Mouse (Mus musculus) skeletal muscle tissue, adult 2 months (tissue): ENCODE data around the gene Cacna1c.

ENCODE experiments used
- DNase-seq: peaks from one replicate; pipeline ENCODE4 v3.0.0-alpha.2; 2012; ENCODE audit warnings: low read depth, low spot score

Cacna1c gene

DNA sequence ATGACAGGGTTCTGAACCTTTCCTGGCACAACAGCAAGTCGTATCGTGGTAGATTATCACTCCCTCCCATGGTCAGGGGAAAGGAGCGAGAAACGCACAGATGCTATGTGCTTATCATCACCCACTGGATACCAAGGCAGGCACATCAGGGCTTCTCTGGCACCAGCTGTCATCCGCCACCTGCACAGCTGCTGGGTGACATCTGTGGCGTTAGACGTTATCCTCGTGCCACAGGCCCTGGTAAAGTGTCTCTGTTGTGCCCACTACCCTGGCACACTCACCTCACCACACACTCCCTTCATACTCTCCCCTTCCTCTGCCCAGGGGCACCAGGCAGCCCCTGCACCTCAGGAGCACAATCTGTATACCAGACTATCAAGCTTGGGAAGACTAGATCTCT is 137.8 kb downstream of the Cacna1c start:
- DNase-seq: no peak

DNA sequence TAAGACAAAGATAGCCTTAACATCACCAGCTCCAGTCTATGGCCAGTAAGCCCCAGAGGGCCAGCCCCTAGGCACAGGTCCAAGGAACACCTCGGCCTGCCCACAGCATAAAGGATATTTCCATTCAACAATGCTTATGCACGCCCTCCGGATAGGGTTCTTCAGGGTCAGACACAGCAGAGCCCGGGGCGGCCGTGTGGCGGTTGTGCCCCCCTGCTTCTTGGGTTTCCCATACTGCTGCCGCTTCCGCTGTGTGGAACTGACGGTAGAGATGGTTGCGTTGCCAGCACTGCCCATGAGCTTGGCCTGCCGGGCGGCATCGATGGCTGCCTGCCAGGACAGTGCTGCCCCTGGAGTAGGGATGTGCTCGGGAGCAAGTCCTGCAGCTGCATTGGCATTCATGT is 139.1 kb downstream of the Cacna1c start:
- no peak for DNase-seq

- no peak for DNase-seq
Measured at GRCm38 (mm10) chr6:119052801-119053200, 143.4 kb downstream of the Cacna1c start.

DNA sequence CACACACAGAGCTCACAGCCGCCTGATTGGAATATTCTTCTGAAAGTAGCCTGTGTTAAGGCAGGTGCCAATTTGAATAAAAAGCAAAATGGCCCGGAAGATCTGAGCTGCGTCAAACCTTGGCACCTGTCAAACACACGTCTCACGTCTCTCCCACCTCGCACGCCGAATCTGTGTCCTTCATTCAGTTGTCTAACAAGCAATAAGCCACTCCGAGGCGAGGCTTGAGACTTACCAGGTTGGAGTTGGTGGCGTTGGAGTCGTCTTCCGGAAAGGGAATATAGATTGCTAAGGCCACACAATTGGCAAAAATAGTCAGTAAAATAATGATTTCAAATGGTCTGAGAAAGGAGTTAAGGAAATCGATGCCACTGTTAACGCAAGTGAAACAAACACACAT is 143.9 kb downstream of the Cacna1c start:
- no peak for DNase-seq

DNA sequence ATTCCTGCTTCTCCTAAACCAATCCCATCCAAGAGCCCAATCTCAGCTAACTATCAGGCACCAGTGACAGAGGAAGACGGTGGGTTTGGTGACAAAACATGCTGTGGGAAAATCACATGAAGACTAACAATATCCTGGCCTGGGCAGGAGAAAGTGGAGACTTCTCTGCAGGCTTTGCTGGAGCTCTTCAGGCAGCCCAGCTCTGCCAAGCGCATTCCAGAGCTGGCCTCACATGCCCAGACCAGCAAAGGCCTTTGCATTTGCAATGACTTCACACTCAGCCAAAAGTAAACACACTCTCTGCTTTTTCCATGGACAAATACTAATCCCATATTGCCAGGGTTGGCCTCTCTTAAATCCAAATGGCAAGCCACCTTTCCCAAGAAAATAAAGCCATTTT is 144.5 kb downstream of the Cacna1c start:
- no peak for DNase-seq

DNA sequence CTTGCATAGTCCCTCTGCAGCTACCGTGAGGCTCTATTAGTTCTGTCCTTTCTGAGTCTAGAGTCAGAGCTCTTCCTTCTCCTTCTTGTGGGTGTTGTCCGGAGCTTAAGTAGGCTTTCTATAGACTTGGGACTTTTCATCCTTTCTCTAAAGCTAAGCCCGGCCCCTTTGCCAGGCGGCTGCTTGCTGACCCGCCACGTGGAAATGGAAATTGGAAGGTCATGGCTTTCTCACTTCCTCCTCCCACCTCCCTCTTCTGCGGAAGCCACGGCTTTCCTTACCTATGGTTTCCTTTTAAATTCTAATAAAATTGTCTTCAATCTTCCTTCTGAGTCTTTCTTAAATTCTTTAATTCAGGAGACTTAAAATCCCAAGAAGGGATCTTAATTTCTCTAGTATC is 148.9 kb downstream of the Cacna1c start:
- DNase-seq: no peak

- no peak for DNase-seq
Measured at GRCm38 (mm10) chr6:119045498-119045897, 150.7 kb downstream of the Cacna1c start.

DNA sequence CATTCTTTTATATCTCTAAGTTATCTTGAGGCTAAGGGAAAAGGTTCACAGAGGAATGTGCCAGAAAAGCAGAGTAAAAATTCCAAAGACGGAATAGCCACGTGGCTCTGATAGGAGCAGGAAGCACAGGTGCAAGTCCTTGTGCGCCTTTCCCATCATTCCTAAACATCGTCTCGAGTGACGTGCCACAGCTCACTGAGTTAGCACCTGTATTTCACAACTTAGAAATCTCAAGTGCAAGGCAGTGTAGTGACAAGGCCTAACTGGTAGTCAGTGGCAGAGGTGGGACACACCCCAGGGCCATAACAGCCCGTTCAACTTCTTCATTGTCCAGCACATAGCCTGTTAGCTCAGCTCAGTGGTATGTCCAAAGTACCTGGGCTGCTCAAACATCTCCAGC is 152.1 kb downstream of the Cacna1c start:
- DNase-seq: no peak

DNA sequence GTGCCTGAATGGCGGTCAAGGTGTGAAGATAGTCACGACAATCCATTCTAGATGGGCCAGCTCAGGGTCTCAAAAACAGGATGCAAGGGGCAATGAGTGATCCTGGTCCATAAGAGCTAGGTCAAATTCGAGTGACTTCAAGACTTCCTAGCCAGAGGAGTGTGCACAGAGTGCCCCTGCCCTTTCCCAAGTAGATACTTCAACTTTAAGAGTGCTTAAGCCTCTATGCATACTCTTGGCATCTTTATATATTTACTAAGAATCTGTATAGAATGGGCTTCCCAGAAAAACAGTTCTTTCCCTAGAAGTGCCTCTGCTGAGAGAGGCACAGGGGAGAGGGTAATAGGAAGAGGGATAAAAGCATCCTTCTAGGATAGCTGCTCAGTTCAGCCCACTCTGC is 153.4 kb downstream of the Cacna1c start:
- no peak for DNase-seq

DNA sequence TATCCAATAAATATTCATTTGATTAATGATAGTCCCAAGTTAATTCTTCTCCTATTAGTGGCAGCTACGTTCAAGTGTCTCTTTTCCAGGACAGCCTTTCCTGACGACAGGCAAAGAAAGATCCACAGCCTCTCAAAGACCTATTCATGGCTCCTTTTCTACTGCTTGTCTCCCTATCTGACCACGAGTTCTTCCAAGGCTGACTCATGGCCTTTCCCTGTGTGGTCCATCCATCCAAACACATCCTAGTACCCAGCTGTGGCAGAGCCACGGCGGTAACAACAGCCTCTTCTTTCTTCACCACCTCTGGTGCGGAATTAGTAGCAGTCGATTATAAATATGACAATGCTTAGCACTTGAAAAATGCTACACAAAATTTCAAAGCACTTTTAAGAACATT is 155.3 kb downstream of the Cacna1c start:
- DNase-seq: no peak

GRCm38 (mm10) chr6:119039815-119040214 is 156.4 kb downstream of the Cacna1c start:
- no peak for DNase-seq

DNA sequence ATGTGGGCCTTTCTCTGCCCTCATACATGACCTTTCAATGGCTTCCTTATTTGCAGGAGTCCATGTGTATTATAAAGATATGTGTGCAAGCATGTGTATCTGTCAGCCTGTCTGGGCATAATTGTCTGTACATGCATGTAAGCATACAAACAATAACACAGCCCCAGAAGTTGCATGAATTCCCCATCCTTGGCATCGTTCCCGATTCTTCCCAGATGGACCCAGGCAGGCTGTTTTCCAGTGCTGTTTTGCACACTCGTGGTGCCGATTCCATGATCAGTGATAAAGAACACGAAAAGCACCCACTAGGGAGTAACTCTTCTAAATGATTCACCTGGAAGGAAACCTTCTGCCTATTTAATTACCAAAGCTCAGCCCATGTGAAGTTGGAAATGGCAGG is 156.9 kb downstream of the Cacna1c start:
- DNase-seq: no peak

DNA sequence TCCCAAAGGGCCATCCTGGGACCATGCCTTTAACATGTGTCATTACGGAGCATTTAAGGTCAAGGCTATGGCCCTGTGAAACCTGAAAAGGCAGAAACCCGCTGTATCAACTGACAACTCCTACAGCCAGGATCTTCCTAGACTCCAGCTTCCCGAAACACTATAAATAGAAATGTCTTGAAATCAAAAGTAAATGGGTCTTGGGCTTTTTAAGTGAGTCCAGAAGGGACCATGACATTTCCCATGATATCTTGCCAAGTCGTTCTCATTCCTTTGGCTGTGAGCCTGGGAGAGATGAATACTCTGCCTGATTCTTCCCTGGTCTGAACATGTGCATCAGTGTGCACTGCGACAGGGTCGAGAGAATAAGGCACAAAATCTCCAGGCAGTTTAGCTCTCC is 158.4 kb downstream of the Cacna1c start:
- peak; percentile 62 for DNase-seq

DNA sequence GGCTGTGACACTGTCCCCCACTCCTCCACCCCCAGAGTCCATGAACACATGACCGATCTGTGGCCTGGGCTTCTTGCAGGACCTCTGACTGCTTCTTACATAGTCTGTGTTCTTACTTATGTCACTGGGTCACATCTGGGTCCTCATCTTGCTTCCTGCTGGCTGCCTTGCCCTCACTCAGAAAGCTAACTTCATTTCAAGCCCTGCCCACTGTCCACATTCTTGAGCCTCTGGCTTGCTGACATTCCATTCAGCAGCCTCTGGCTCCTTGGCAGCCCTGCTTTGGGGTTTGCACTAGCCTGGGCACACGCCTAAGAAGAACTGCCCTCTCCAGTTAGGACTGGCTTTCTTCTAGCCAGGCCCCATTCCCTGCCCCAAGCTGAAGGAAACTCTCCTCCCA is 159.2 kb downstream of the Cacna1c start:
- peak; percentile 25 for DNase-seq

DNA sequence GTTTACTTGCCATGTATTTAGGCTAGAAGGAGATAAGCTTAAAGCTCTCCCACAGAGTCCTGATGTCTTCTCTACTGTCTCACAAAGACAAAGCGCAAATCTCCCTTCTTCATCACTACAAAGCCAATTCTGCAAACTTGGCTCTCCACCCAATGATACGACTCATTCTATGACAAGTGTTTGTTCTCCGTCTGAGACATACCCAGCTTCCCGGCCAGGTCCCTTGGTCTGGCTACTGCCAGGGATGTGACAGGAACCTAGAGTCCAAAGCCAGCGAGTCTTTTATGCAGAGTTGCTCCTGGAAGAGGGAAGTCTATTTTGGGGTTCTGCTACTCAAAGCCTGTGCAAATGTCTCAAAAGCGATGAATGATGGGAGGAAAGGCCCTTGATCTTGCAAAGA is 160.9 kb downstream of the Cacna1c start:
- DNase-seq: no peak

DNA sequence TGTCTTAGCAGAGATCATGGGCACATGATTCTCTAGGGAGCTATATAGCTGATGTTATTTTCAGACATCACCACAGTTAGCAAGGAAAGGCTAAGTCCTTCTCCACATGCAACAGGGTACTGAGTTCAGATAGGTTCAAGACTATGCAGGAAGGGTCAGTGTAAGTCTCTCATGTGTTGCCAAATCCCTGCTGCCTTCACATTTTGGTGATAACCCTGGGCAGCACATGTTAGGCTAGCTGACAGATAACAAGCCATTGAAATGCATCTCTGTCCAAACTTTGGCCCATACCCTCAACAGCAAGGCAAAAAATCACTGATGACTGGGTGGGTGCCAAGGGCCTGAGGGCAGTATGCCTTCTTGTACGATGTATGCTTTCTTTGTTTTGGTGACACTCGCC is 161.3 kb downstream of the Cacna1c start:
- DNase-seq: no peak

DNA sequence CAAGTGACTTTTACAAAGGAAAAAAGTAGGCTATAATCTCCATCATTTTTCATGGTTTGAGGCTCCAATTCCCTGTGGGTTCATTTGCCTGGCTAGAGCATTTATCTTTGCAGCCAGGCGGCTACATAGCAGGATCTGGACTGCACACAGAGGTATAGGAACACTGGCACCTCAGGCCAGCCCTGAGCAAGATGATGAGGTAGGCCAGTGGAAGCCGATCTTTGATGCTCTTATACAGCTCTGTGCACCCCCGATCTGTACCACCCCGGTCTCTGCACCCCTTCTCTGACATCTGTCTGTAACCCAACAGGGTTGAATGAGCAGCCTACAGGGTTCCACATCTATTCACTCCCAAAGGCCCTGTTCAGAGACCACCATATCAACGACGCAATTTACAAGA is 168.3 kb downstream of the Cacna1c start:
- DNase-seq: no peak

DNA sequence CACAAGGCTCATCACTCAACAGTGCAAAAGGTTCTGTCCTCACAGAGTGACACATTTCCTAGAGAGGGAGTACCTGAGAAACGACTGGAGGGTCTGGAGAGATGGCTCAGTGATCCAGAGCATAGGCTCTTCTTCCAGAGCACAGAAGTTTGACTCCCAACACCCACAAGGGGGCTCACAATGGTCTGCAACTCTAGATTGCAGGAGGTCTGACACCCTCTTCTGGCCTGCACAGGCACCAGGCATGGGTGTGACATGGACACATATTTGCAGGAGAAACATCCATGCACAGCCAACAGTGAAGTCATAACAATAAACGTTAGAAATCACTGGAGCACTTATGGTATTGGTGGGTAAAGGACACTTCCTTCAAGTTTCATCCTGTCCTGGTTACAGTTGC is 173.4 kb downstream of the Cacna1c start:
- no peak for DNase-seq

DNA sequence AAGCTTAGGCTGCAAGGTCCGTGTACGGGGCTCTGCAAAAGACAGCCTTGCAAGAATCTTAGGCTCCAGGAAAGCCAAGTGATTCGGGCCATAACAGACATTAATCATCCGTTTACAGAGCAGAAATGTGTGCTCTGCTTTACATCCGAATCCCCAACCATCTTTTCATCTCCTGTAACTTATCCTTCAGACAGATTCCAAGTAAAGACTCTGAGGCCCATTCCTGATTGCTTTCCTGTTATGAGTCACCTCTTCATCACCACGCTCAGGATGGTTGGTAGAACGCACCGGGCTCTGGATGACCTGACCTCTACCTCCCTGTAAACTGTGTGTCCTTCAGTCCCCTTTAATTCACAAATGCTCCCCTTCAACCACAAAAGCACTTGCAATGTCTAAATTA is 175.0 kb downstream of the Cacna1c start:
- no peak for DNase-seq

DNA sequence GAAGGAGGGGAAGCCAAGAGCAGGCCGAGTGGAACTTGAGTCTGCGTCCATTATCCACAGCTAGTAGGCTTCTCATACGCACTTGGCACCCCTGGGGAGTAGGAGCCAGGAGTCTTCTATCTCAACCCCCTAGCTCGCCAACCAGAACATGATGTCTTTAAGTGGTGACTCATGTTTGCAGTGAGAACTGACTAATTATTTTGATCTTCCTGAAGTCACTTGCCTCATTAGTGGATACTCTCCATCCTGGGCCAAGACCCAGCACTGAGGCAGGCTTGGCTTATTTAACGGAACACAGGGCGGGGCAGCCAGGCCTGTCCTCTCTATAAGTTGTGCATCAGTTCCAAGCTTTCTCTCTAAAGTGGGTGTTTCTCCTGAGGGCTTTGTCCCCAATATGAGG is 177.3 kb downstream of the Cacna1c start:
- DNase-seq: peak; percentile 49

DNA sequence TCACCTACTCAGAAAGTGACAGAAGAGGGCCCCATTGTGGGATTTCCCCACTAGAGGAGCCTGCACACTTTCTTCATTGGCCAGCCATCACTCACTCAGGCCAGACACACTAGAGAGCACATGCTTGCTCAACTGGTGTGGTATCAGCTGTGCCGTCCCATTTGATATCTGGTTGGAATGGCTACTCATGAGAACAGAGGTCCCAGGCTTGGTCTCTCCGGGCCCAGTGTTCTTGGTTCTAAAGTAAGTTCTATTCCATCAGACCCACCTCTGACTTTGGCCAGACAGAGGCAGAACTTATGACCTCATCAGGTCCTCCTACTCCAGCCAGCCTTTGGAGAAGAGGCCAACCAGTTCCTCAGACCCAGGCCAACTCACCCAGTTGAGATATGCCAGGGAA is 178.0 kb downstream of the Cacna1c start:
- no peak for DNase-seq

GRCm38 (mm10) chr6:119017498-119017897 is 178.7 kb downstream of the Cacna1c start:
- no peak for DNase-seq

- no peak for DNase-seq
Measured at GRCm38 (mm10) chr6:119015346-119015745, 180.9 kb downstream of the Cacna1c start.

DNA sequence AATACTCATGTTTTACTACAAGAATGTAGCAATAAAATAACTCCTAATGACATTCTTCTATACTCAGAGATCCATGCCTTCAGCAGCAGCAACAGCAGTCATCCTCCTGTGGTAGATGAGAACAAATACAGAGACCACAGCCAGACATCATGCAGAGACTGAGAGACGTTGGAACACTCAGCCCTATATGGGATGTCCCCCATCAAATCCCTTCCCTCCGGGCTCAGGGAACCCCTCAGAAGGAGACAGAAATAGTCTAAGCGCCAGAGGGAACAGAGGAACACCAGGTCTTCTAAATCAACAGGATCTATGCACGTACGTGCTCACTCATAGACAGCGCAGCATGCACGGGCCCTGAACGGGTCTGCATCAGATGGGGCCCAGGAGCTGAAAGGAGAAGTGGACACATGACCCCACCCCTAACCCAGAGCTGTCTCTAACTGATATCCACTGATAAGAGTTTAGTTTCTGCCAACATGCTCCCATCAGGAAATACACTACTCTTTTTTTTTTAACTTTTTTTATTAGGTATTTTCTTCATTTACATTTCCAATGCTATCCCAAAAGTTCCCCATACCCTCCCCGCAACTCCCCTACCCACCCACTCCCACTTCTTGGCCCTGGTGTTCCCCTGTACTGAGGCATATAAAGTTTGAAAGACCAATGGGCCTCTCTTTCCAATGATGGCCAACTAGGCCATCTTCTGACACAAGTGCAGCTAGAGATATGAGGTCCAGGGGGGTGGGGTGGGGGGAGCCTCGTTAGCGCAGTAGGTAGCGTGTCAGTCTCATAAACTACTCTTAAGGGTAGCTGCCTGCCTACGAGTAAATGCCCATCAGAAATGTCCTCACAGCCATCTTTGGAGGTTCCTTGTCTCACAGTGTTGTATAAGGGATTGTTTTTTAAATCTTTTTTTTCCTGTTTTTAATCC is 182.8 kb downstream of the Cacna1c start:
- DNase-seq: no peak
